Mouse (Mus musculus) neural tube, embryonic 11.5 days (tissue): Measurements from ENCODE around the gene Map2k3. TPM values are rescaled to one million over a fixed set of nuclear protein-coding genes. Genes with fewer than 3 reads are reported as not detected.

ENCODE experiments used
- ATAC-seq: fragments of 200-750 bp; cut with Nextera tagmentation; 2 replicates; pipeline ENCODE4 v1.8.0; 2017; ENCODE audit warnings: moderate number of reproducible peaks, mild to moderate bottlenecking, moderate TSS enrichment, moderate library complexity; ENCODE audit not compliant: insufficient read depth, low FRiP score, low TSS enrichment
- DNase-seq: peaks from one replicate; pipeline ENCODE4 v3.0.0-alpha.2; 2015; ENCODE audit warnings: low spot score
- H3K27ac ChIP-seq: fragments of 300-500 bp; sonication (generic); 2 replicates; pipeline ENCODE4 v1.5.1; 2014; ENCODE audit warnings: low read depth, mild to moderate bottlenecking, low read length
- H3K27me3 ChIP-seq: fragments of 300-500 bp; sonication (generic); 2 replicates; pipeline ENCODE4 v1.6.1; 2014; ENCODE audit warnings: mild to moderate bottlenecking, low read length, mixed read lengths; ENCODE audit not compliant: control insufficient read depth, insufficient read depth
- H3K36me3 ChIP-seq: fragments of 300-500 bp; sonication (generic); 2 replicates; pipeline ENCODE4 v1.6.1; 2014; ENCODE audit warnings: mild to moderate bottlenecking, low read length, moderate library complexity, mixed read lengths; ENCODE audit not compliant: control insufficient read depth, insufficient read depth
- H3K4me1 ChIP-seq: fragments of 300-500 bp; sonication (generic); 2 replicates; pipeline ENCODE4 v1.6.1; 2014; ENCODE audit warnings: low read length, mixed read lengths; ENCODE audit not compliant: control insufficient read depth, insufficient read depth
- H3K4me2 ChIP-seq: fragments of 300-500 bp; sonication (generic); 2 replicates; pipeline ENCODE4 v1.6.1; 2014; ENCODE audit warnings: low read depth, mild to moderate bottlenecking, moderate library complexity
- H3K4me3 ChIP-seq: fragments of 300-500 bp; sonication (generic); 2 replicates; pipeline ENCODE4 v1.5.1; 2014; ENCODE audit warnings: low read depth, low read length
- H3K9ac ChIP-seq: fragments of 300-500 bp; sonication (generic); 2 replicates; pipeline ENCODE4 v1.6.1; 2014; ENCODE audit warnings: mild to moderate bottlenecking, low read length
- H3K9me3 ChIP-seq: fragments of 300-500 bp; sonication (generic); 2 replicates; pipeline ENCODE4 v1.6.1; 2016; ENCODE audit warnings: low read length; ENCODE audit not compliant: control insufficient read depth
- WGBS: fragments of 180-500 bp; shearing (Covaris S2); extraction: QIAGEN DNeasy Blood & Tissue Kit; methylation state at CpG from one replicate; pipeline ENCODE4 v1.1.7; 2014; 5-methylcytosine and 5-hydroxymethylcytosine counted together
- polyA plus RNA-seq: library from polyadenylated mRNA; unstranded; fragments of >200 nt; fragmentation: Nextera tagmentation; extraction: Ambion mirVana; gene quantifications from 2 replicates; pipeline ENCODE4 v1.2.1, GENCODE M21; 2014

Gene Map2k3
- polyA plus RNA-seq, 1 experiment from 2014 or later: 52.2 TPM

- DNase-seq: no peak
- H3K27ac ChIP-seq: no peak overlapping the region
- WGBS: 84% methylated on average over 6 of the region's 6 CpGs
- no peaks in the 10 kb centered on the region for H3K4me1 ChIP-seq
- H3K4me2 ChIP-seq: no peak overlapping the region
- no peak overlapping the region for H3K4me3 ChIP-seq
- no peak overlapping the region for H3K9ac ChIP-seq
- H3K36me3 ChIP-seq: peaks cover 10% of the 10 kb centered on the region; the same call in 1 of the 2 replicates
- no peak for ATAC-seq
- H3K27me3 ChIP-seq: no peaks in the 10 kb centered on the region
- H3K9me3 ChIP-seq: no peaks in the 10 kb centered on the region
These were observed 28.2 kb upstream of the Map2k3 start for GRCm38 (mm10) chr11:60903661-60904061.

- ATAC-seq: no peak
- Histone ChIP-seq H3K36me3 (peaks cover 10% of the 10 kb centered on the region; the same call in 1 of the 2 replicates), H3K4me3 (no peak overlapping the region), H3K27ac (no peak overlapping the region), H3K4me1 (no peaks in the 10 kb centered on the region), H3K9me3 (no peaks in the 10 kb centered on the region), H3K27me3 (no peaks in the 10 kb centered on the region), H3K4me2 (no peak overlapping the region), H3K9ac (no peak overlapping the region)
- DNase-seq: no peak
- WGBS: 90% methylated on average over 10 of the region's 10 CpGs
These were observed 26.3 kb upstream of the Map2k3 start for GRCm38 (mm10) chr11:60905407-60906120.

GRCm38 (mm10) chr11:60906449-60906848 is 25.4 kb upstream of the Map2k3 start:
- DNase-seq (no peak), ATAC-seq (no peak)
- Histone ChIP-seq H3K27me3 (no peaks in the 10 kb centered on the region), H3K9ac (no peak overlapping the region), H3K4me1 (no peaks in the 10 kb centered on the region), H3K9me3 (no peaks in the 10 kb centered on the region), H3K36me3 (peaks cover 10% of the 10 kb centered on the region; the same call in 1 of the 2 replicates), H3K27ac (no peak overlapping the region), H3K4me3 (no peak overlapping the region), H3K4me2 (no peak overlapping the region)
- 94% methylated on average over 4 of the region's 4 CpGs for WGBS

- ATAC-seq: no peak
- Histone ChIP-seq H3K4me2 (no peak overlapping the region), H3K27ac (no peak overlapping the region), H3K9ac (no peak overlapping the region), H3K4me3 (no peak overlapping the region), H3K27me3 (no peaks in the 10 kb centered on the region), H3K4me1 (peaks cover 10% of the 10 kb centered on the region), H3K36me3 (peaks cover 10% of the 10 kb centered on the region; the same call in 1 of the 2 replicates), H3K9me3 (no peaks in the 10 kb centered on the region)
- DNase-seq: no peak
- 70% methylated on average over 3 of the region's 3 CpGs for WGBS
These were observed 23.8 kb upstream of the Map2k3 start for GRCm38 (mm10) chr11:60908073-60908472.

- Histone ChIP-seq H3K4me1 (peaks cover 10% of the 10 kb centered on the region), H3K27me3 (no peaks in the 10 kb centered on the region), H3K9ac (no peak overlapping the region), H3K36me3 (peaks cover 8% of the 10 kb centered on the region; the same call in 1 of the 2 replicates), H3K27ac (no peak overlapping the region), H3K4me2 (no peak overlapping the region), H3K4me3 (no peak overlapping the region), H3K9me3 (no peaks in the 10 kb centered on the region)
- 80% methylated on average over 1 of the region's 1 CpGs for WGBS
- DNase-seq: no peak
- ATAC-seq: no peak
These were observed 22.2 kb upstream of the Map2k3 start for GRCm38 (mm10) chr11:60909626-60910025.

GRCm38 (mm10) chr11:60912525-60912973 is 19.3 kb upstream of the Map2k3 start:
- Histone ChIP-seq H3K36me3 (no peaks in the 10 kb centered on the region), H3K4me3 (peak overlapping the region; percentile 92), H3K4me1 (peaks cover 10% of the 10 kb centered on the region), H3K4me2 (peak overlapping the region; percentile 87), H3K9me3 (no peaks in the 10 kb centered on the region), H3K9ac (peak overlapping the region; percentile 91), H3K27ac (no peak overlapping the region), H3K27me3 (no peaks in the 10 kb centered on the region)
- WGBS: 38% methylated on average over 7 of the region's 7 CpGs
- DNase-seq: no peak
- no peak for ATAC-seq

- Histone ChIP-seq H3K9me3 (no peaks in the 10 kb centered on the region), H3K27me3 (no peaks in the 10 kb centered on the region), H3K4me3 (peak overlapping the region; percentile 92), H3K9ac (peak overlapping the region; percentile 91), H3K4me1 (peaks cover 10% of the 10 kb centered on the region), H3K27ac (peak overlapping the region; percentile 5; the same call in 1 of the 2 replicates), H3K4me2 (peak overlapping the region; percentile 87), H3K36me3 (no peaks in the 10 kb centered on the region)
- ATAC-seq: peak; percentile 88
- DNase-seq: peak; percentile 92
- under 1% methylated on average over 73 of the region's 86 CpGs for WGBS
These were observed 18.3 kb upstream of the Map2k3 start for GRCm38 (mm10) chr11:60913301-60914196.

- H3K4me1 ChIP-seq: peaks cover 10% of the 10 kb centered on the region
- DNase-seq (no peak), ATAC-seq (no peak)
- no peaks in the 10 kb centered on the region for H3K36me3 ChIP-seq
- peak within 1 kb of the TSS; percentile 5; the same call in 1 of the 2 replicates for H3K27ac ChIP-seq
- WGBS: 45% methylated on average over 7 of the region's 7 CpGs
- H3K9ac ChIP-seq: peak within 1 kb of the TSS; percentile 91
- no peaks in the 10 kb centered on the region for H3K27me3 ChIP-seq
- H3K4me3 ChIP-seq: peak within 1 kb of the TSS; percentile 92
- H3K4me2 ChIP-seq: peak within 1 kb of the TSS; percentile 87
- no peaks in the 10 kb centered on the region for H3K9me3 ChIP-seq
These were observed 17.3 kb upstream of the Map2k3 start, which contains the start of gene Natd1 for GRCm38 (mm10) chr11:60914491-60914890. TSS of gene Natd1 (minus strand) at chr11:60914750.
